Mouse (Mus musculus): Measurements from ENCODE around the gene Tnfrsf11a. TPM values are rescaled to one million over a fixed set of nuclear protein-coding genes. Genes with fewer than 3 reads are reported as not detected.

Tnfrsf11a gene
- polyA plus RNA-seq, 1 experiment: 3.1 TPM

GRCm38 (mm10) chr1:105843856-105844255 is 63.3 kb downstream of the Tnfrsf11a start:
- no peaks in the 10 kb centered on the region for H3K36me3 ChIP-seq (ENCODE audit: control insufficient read depth, insufficient read depth, low read length)
- no peaks in the 10 kb centered on the region for H3K4me1 ChIP-seq (ENCODE audit: control insufficient read depth, insufficient read depth, insufficient read length)
- 40% methylated on average over 2 of the region's 2 CpGs for WGBS
- no peak overlapping the region for H3K4me3 ChIP-seq (ENCODE audit: extremely low read depth, insufficient read depth, insufficient read length)
- no peak overlapping the region for H3K27ac ChIP-seq (ENCODE audit: insufficient read depth, low read length)
- TF ChIP-seq CTCF (IDR thresholded peaks at IDR 0.05; ENCODE audit: extremely low read depth, insufficient read depth, insufficient read length, insufficient replicate concordance): no peak
- TF ChIP-seq POLR2A (IDR thresholded peaks at IDR 0.05; ENCODE audit: low read depth, low read length): no peak
- DNase-seq (ENCODE audit: low read depth in 1 of 2, low spot score in 2 of 2): no peak
- no peaks in the 10 kb centered on the region; the same call in 1 of the 2 replicates for H3K27me3 ChIP-seq (ENCODE audit: control insufficient read depth, insufficient read depth, low read length)

- H3K4me3 ChIP-seq (ENCODE audit: extremely low read depth, insufficient read depth, insufficient read length): no peak overlapping the region
- WGBS: 32% methylated on average over 28 of the region's 28 CpGs
- no peaks in the 10 kb centered on the region; the same call in 1 of the 2 replicates for H3K27me3 ChIP-seq (ENCODE audit: control insufficient read depth, insufficient read depth, low read length)
- TF ChIP-seq CTCF (IDR thresholded peaks at IDR 0.05; ENCODE audit: extremely low read depth, insufficient read depth, insufficient read length, insufficient replicate concordance) (no peak), POLR2A (IDR thresholded peaks at IDR 0.05; ENCODE audit: low read depth, low read length) (no peak)
- H3K36me3 ChIP-seq (ENCODE audit: control insufficient read depth, insufficient read depth, low read length): no peaks in the 10 kb centered on the region
- no peaks in the 10 kb centered on the region for H3K4me1 ChIP-seq (ENCODE audit: control insufficient read depth, insufficient read depth, insufficient read length)
- no peak for DNase-seq (ENCODE audit: low read depth in 1 of 2, low spot score in 2 of 2)
- H3K27ac ChIP-seq (ENCODE audit: insufficient read depth, low read length): no peak overlapping the region
Measured at GRCm38 (mm10) chr1:105844341-105845006, 64.0 kb downstream of the Tnfrsf11a start.

DNA sequence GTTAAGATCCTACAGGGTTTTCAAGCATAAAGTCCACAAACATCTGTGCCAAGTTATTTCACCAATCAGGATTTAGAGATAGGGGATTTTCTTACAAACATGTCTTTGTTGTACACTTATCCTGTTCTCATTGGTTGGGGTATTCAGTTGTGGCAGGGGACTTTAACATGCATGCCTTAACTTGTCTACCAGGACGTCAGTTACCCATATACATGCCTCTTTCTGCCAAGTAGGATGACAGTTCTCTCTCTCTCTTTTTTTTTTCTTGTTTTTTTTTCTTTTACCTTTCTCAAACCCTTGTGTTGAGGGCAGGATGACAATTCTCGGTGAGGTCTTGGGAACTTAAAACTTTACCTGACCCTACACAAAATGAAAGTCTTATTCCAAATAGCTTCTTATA is 65.9 kb downstream of the Tnfrsf11a start:
- no peaks in the 10 kb centered on the region for H3K4me1 ChIP-seq (ENCODE audit: control insufficient read depth, insufficient read depth, insufficient read length)
- no peaks in the 10 kb centered on the region for H3K36me3 ChIP-seq (ENCODE audit: control insufficient read depth, insufficient read depth, low read length)
- H3K27me3 ChIP-seq (ENCODE audit: control insufficient read depth, insufficient read depth, low read length): no peaks in the 10 kb centered on the region; the same call in 1 of the 2 replicates
- DNase-seq (ENCODE audit: low read depth in 1 of 2, low spot score in 2 of 2): no peak
- H3K27ac ChIP-seq (ENCODE audit: insufficient read depth, low read length): no peak overlapping the region
- TF ChIP-seq POLR2A (IDR thresholded peaks at IDR 0.05; ENCODE audit: low read depth, low read length) (no peak), CTCF (IDR thresholded peaks at IDR 0.05; ENCODE audit: extremely low read depth, insufficient read depth, insufficient read length, insufficient replicate concordance) (no peak)
- 90% methylated on average over 2 of the region's 2 CpGs for WGBS
- H3K4me3 ChIP-seq (ENCODE audit: extremely low read depth, insufficient read depth, insufficient read length): no peak overlapping the region

- DNase-seq (ENCODE audit: low read depth in 1 of 2, low spot score in 2 of 2): no peak
- 86% methylated on average over 8 of the region's 8 CpGs for WGBS
- Histone ChIP-seq H3K27me3 (ENCODE audit: control insufficient read depth, insufficient read depth, low read length) (no peaks in the 10 kb centered on the region; the same call in 1 of the 2 replicates), H3K36me3 (ENCODE audit: control insufficient read depth, insufficient read depth, low read length) (no peaks in the 10 kb centered on the region), H3K4me3 (ENCODE audit: extremely low read depth, insufficient read depth, insufficient read length) (no peak overlapping the region), H3K27ac (ENCODE audit: insufficient read depth, low read length) (no peak overlapping the region), H3K4me1 (ENCODE audit: control insufficient read depth, insufficient read depth, insufficient read length) (no peaks in the 10 kb centered on the region)
- TF ChIP-seq POLR2A (IDR thresholded peaks at IDR 0.05; ENCODE audit: low read depth, low read length) (no peak), CTCF (IDR thresholded peaks at IDR 0.05; ENCODE audit: extremely low read depth, insufficient read depth, insufficient read length, insufficient replicate concordance) (no peak)
Measured at GRCm38 (mm10) chr1:105848806-105849205, 68.3 kb downstream of the Tnfrsf11a start.

DNA sequence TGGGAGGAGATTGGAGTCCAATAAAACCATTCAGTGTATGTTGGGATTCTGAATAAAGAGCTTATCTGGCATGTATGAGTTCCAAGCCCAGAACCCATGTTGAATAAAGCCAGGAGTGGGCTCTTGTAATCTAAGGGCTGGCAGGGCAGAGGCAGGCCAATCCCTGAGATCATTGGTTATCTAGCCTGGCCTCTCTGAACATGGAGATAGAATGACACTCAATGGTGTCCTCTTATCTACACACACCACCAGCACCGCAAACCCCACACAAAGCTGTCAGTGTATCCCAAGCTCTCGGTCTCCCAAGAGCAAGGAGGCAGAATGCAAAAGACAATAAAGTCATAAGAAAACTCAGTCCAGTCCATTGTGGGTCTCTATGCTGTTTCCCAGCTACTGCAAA is 70.8 kb downstream of the Tnfrsf11a start:
- H3K4me3 ChIP-seq (ENCODE audit: extremely low read depth, insufficient read depth, insufficient read length): no peak overlapping the region
- H3K27ac ChIP-seq (ENCODE audit: insufficient read depth, low read length): no peak overlapping the region
- H3K4me1 ChIP-seq (ENCODE audit: control insufficient read depth, insufficient read depth, insufficient read length): no peaks in the 10 kb centered on the region
- DNase-seq (ENCODE audit: low read depth in 1 of 2, low spot score in 2 of 2): no peak
- H3K27me3 ChIP-seq (ENCODE audit: control insufficient read depth, insufficient read depth, low read length): no peaks in the 10 kb centered on the region
- no peaks in the 10 kb centered on the region for H3K36me3 ChIP-seq (ENCODE audit: control insufficient read depth, insufficient read depth, low read length)
- 82% methylated on average over 2 of the region's 2 CpGs for WGBS
- no peak for TF ChIP-seq CTCF (IDR thresholded peaks at IDR 0.05; ENCODE audit: extremely low read depth, insufficient read depth, insufficient read length, insufficient replicate concordance)
- TF ChIP-seq POLR2A (IDR thresholded peaks at IDR 0.05; ENCODE audit: low read depth, low read length): no peak

DNA sequence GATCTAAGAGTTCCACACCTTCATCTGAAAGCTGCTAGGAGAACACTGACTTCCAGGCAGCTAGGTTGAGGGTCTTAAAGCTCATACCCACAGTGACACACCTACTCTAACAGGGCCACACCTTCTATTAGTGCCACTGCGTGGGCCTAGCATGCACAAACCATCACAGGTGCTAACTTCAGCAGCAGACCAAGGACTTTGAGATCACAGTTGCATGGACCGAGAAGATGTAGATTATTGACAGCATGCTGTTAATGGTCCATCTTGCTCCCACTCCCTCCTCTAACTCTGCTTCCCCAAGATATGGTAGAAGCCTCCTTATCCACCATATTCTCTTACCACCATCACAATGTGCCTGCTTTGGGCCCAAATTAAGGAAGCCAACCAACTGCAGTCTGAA is 79.2 kb downstream of the Tnfrsf11a start:
- no peaks in the 10 kb centered on the region for H3K27me3 ChIP-seq (ENCODE audit: control insufficient read depth, insufficient read depth, low read length)
- H3K36me3 ChIP-seq (ENCODE audit: control insufficient read depth, insufficient read depth, low read length): no peaks in the 10 kb centered on the region
- no peak for DNase-seq (ENCODE audit: low read depth in 1 of 2, low spot score in 2 of 2)
- no peak overlapping the region for H3K27ac ChIP-seq (ENCODE audit: insufficient read depth, low read length)
- no peaks in the 10 kb centered on the region for H3K4me1 ChIP-seq (ENCODE audit: control insufficient read depth, insufficient read depth, insufficient read length)
- TF ChIP-seq CTCF (IDR thresholded peaks at IDR 0.05; ENCODE audit: extremely low read depth, insufficient read depth, insufficient read length, insufficient replicate concordance): no peak
- TF ChIP-seq POLR2A (IDR thresholded peaks at IDR 0.05; ENCODE audit: low read depth, low read length): no peak
- WGBS: 90% methylated on average over 2 of the region's 2 CpGs
- no peak overlapping the region for H3K4me3 ChIP-seq (ENCODE audit: extremely low read depth, insufficient read depth, insufficient read length)

GRCm38 (mm10) chr1:105876589-105876988 is 96.1 kb downstream of the Tnfrsf11a start:
- DNase-seq (ENCODE audit: low read depth in 1 of 2, low spot score in 2 of 2): no peak
- H3K4me1 ChIP-seq (ENCODE audit: control insufficient read depth, insufficient read depth, insufficient read length): peaks cover 5% of the 10 kb centered on the region; the same call in 1 of the 2 replicates
- H3K27ac ChIP-seq (ENCODE audit: insufficient read depth, low read length): no peak overlapping the region
- no peak for TF ChIP-seq POLR2A (IDR thresholded peaks at IDR 0.05; ENCODE audit: low read depth, low read length)
- TF ChIP-seq CTCF (IDR thresholded peaks at IDR 0.05; ENCODE audit: extremely low read depth, insufficient read depth, insufficient read length, insufficient replicate concordance): no peak
- WGBS: 88% methylated on average over 6 of the region's 6 CpGs
- no peak overlapping the region for H3K4me3 ChIP-seq (ENCODE audit: extremely low read depth, insufficient read depth, insufficient read length)
- no peaks in the 10 kb centered on the region for H3K36me3 ChIP-seq (ENCODE audit: control insufficient read depth, insufficient read depth, low read length)
- no peaks in the 10 kb centered on the region for H3K27me3 ChIP-seq (ENCODE audit: control insufficient read depth, insufficient read depth, low read length)
